Mouse (Mus musculus) neural tube, embryonic 13.5 days (tissue): Measurements from ENCODE around the gene Epb41l2. TPM values are rescaled to one million over a fixed set of nuclear protein-coding genes. Genes with fewer than 3 reads are reported as not detected.
A peak's percentile ranks its signal among the peaks of the same experiment; 100 is the strongest.

Experiments
- ATAC-seq: fragments of 200-750 bp; cut with Nextera tagmentation; 2 replicates; pipeline ENCODE4 v1.8.0; 2017; ENCODE audit warnings: low read depth, mild to moderate bottlenecking, moderate TSS enrichment, moderate library complexity
- H3K27ac ChIP-seq: fragments of 300-500 bp; sonication (generic); replicated peaks from 2 replicates; pipeline ENCODE4 v1.5.1; 2015; ENCODE audit warnings: moderate library complexity, mild to moderate bottlenecking, inconsistent platforms
- H3K27me3 ChIP-seq: fragments of 300-500 bp; sonication (generic); 2 replicates; pipeline ENCODE4 v1.6.1; 2015; ENCODE audit warnings: mild to moderate bottlenecking, inconsistent platforms
- H3K36me3 ChIP-seq: fragments of 300-500 bp; sonication (generic); 2 replicates; pipeline ENCODE4 v1.6.1; 2015; ENCODE audit warnings: mild to moderate bottlenecking, inconsistent platforms
- H3K4me1 ChIP-seq: fragments of 300-500 bp; sonication (generic); replicated peaks from 2 replicates; pipeline ENCODE4 v1.6.1; 2015; ENCODE audit warnings: inconsistent platforms
- H3K4me2 ChIP-seq: fragments of 300-500 bp; sonication (generic); 2 replicates; pipeline ENCODE4 v1.6.1; 2015; ENCODE audit warnings: inconsistent platforms, mild to moderate bottlenecking, moderate library complexity
- H3K4me3 ChIP-seq: fragments of 300-500 bp; sonication (generic); 2 replicates; pipeline ENCODE4 v1.5.1; 2015; ENCODE audit warnings: mild to moderate bottlenecking, inconsistent platforms
- H3K9ac ChIP-seq: fragments of 300-500 bp; sonication (generic); 2 replicates; pipeline ENCODE4 v1.6.1; 2015; ENCODE audit warnings: moderate library complexity, mild to moderate bottlenecking, inconsistent platforms
- H3K9me3 ChIP-seq: fragments of 300-500 bp; sonication (generic); 2 replicates; pipeline ENCODE4 v1.6.1; 2016; ENCODE audit warnings: inconsistent platforms
- WGBS: fragments of 180-500 bp; shearing (Covaris S2); methylation state at CpG from one replicate; pipeline ENCODE4 v1.1.7; 2015; 5-methylcytosine and 5-hydroxymethylcytosine counted together
- polyA plus RNA-seq: library from polyadenylated mRNA; unstranded; fragments of >200 nt; fragmentation: Nextera tagmentation; extraction: Ambion mirVana; gene quantifications from 2 replicates; pipeline ENCODE4 v1.2.1, GENCODE M21; 2015

Gene Epb41l2
- polyA plus RNA-seq, 1 experiment from 2014 or later, result 29.1 TPM

- Histone ChIP-seq H3K4me1 (no peaks in the 10 kb centered on the region), H3K4me2 (no peak overlapping the region), H3K9ac (no peak overlapping the region), H3K4me3 (no peak overlapping the region), H3K27ac (no peak overlapping the region), H3K36me3 (no peaks in the 10 kb centered on the region), H3K9me3 (no peaks in the 10 kb centered on the region), H3K27me3 (no peaks in the 10 kb centered on the region)
- 91% methylated on average over 3 of the region's 3 CpGs for WGBS
- no peak for ATAC-seq
Measured at GRCm38 (mm10) chr10:25479716-25480115, 120.1 kb downstream of the Epb41l2 start.

GRCm38 (mm10) chr10:25482791-25483190, 123.2 kb downstream of the Epb41l2 start:
- H3K27me3 ChIP-seq, result no peaks in the 10 kb centered on the region
- 56% methylated on average over 5 of the region's 5 CpGs for WGBS
- H3K4me3 ChIP-seq, result no peak overlapping the region
- H3K27ac ChIP-seq, result no peak overlapping the region
- no peaks in the 10 kb centered on the region for H3K36me3 ChIP-seq
- ATAC-seq, result no peak
- H3K4me2 ChIP-seq, result no peak overlapping the region
- no peak overlapping the region for H3K9ac ChIP-seq
- H3K9me3 ChIP-seq, result no peaks in the 10 kb centered on the region
- H3K4me1 ChIP-seq, result no peaks in the 10 kb centered on the region

DNA sequence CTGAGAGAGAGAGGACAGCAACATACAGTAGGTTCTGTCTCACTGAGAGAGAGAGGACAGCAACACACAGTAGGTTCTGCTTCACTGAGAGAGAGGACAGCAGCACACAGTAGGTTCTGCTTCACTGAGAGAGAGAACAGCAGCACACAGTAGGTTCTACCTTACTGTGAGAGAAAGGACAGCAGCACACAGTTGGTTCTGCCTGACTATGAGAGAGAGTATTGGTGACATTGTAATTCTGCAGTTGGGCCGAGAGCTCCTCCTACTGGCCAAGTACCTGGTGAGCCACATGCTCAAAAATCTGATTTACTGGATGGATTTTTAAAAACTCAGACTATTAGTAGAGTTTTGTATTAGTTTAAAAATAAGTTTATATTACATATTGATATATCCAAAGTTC, 128.9 kb downstream of the Epb41l2 start:
- peak; percentile 69; the same call in 1 of the 2 replicates for ATAC-seq
- Histone ChIP-seq H3K9me3 (no peaks in the 10 kb centered on the region), H3K4me1 (no peaks in the 10 kb centered on the region), H3K27ac (no peak overlapping the region), H3K9ac (no peak overlapping the region), H3K36me3 (no peaks in the 10 kb centered on the region), H3K27me3 (no peaks in the 10 kb centered on the region), H3K4me3 (no peak overlapping the region), H3K4me2 (no peak overlapping the region)
- 19% methylated on average over 1 of the region's 1 CpGs for WGBS

GRCm38 (mm10) chr10:25499323-25500071, 139.9 kb downstream of the Epb41l2 start:
- Histone ChIP-seq H3K9ac (0 out of 2 replicates have a peak overlapping the region, but pooled peaks have one; percentile 31), H3K27me3 (no peaks in the 10 kb centered on the region), H3K4me3 (no peak overlapping the region), H3K9me3 (no peaks in the 10 kb centered on the region), H3K4me2 (no peak overlapping the region), H3K4me1 (no peaks in the 10 kb centered on the region), H3K27ac (no peak overlapping the region), H3K36me3 (no peaks in the 10 kb centered on the region)
- 54% methylated on average over 10 of the region's 10 CpGs for WGBS
- ATAC-seq, result peak; percentile 53; the same call in 1 of the 2 replicates

DNA sequence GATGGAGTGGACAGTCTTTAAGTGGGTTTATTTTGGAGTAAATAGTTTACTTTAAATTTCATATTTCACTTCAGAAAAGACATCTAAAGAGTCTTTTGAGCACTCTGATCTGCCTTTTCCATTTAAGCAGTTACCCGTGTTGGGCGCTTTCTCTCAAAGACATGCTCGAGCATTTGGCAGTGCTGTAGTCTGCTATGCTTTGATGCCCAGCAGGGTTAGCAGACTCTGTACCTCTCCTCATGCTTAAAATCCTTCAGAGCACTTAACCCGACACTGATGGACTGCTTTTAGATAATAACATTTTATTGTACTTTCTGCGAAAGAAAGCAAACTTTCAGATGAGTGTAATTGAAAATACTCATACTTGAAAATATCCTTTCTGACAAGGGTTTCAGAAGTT, 143.7 kb downstream of the Epb41l2 start:
- Histone ChIP-seq H3K36me3 (0 out of 2 replicates have a peak, but pooled peaks cover 7% of the 10 kb centered on the region), H3K27ac (no peak overlapping the region), H3K9ac (no peak overlapping the region), H3K4me1 (no peaks in the 10 kb centered on the region), H3K9me3 (no peaks in the 10 kb centered on the region), H3K4me2 (no peak overlapping the region), H3K4me3 (no peak overlapping the region), H3K27me3 (no peaks in the 10 kb centered on the region)
- WGBS, result 92% methylated on average over 5 of the region's 5 CpGs
- no peak for ATAC-seq

DNA sequence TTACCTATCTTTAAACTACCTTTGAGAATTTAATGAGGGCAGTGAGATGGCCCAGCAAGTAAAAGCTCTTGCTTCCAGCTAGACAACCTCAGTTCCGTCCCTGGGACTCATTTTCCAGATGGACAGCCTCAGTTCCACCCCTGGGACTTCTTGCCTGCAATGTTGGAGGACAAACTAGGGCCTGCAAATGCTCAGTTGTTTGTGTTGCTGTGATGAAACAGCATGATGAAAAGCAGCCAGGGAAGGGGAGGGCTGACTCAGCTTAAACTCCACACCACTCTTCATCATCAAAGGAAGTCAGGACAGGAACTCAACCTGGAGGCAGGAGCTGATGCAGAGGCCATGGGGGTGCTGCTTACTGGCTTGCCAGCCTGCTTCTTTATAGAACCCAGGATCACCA, 154.2 kb downstream of the Epb41l2 start:
- Histone ChIP-seq H3K27ac (no peak overlapping the region), H3K4me3 (no peak overlapping the region), H3K36me3 (0 out of 2 replicates have a peak, but pooled peaks cover 10% of the 10 kb centered on the region), H3K4me1 (no peaks in the 10 kb centered on the region), H3K27me3 (no peaks in the 10 kb centered on the region), H3K9me3 (no peaks in the 10 kb centered on the region), H3K4me2 (no peak overlapping the region), H3K9ac (no peak overlapping the region)
- no peak for ATAC-seq
- WGBS, result 66% methylated on average over 1 of the region's 1 CpGs

DNA sequence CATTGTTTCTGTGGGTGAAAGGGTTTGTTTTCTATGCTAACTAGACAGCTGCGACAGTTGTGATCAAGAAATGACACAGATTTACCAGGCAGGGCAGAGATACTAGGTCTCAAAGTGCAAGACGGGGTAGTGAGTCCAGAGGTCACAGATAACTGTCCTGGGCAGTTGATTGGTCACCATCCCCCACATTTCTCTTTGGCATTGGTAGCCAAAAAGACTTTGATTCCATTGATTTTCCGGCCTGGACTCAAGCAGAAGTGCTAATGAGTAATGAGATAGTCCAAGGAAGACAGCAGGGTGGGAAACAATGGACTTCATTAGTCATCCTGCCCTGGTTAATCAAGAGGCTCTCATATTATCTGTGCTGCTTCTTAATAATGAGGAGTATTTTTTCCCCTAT, 160.4 kb downstream of the Epb41l2 start:
- Histone ChIP-seq H3K4me2 (no peak overlapping the region), H3K9me3 (no peaks in the 10 kb centered on the region), H3K4me3 (no peak overlapping the region), H3K36me3 (0 out of 2 replicates have a peak, but pooled peaks cover 10% of the 10 kb centered on the region), H3K27ac (no peak overlapping the region), H3K4me1 (no peaks in the 10 kb centered on the region), H3K9ac (no peak overlapping the region), H3K27me3 (no peaks in the 10 kb centered on the region)
- 62% methylated on average over 3 of the region's 3 CpGs for WGBS
- ATAC-seq, result no peak

DNA sequence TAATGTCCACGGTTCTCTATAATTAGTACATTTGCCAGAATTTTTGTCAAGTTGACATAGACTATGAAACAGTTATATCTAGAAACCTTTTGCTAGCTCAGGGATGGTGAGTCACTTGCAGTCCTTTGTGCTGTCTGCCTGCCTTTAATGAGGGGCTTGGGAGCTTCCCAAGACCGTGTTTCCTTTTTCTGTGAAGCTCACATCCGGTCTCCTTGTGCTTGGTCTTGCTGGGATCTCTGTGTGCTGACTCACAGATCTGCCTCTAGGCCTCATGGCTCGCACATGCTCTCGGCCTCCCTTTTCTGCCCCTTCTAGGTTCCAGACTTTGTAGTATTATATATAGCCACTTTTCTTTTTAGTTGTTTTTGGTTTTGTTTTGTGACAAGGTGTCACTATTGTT, 160.8 kb downstream of the Epb41l2 start:
- Histone ChIP-seq H3K4me1 (no peaks in the 10 kb centered on the region), H3K9me3 (no peaks in the 10 kb centered on the region), H3K9ac (no peak overlapping the region), H3K4me2 (no peak overlapping the region), H3K27me3 (no peaks in the 10 kb centered on the region), H3K27ac (no peak overlapping the region), H3K36me3 (0 out of 2 replicates have a peak, but pooled peaks cover 6% of the 10 kb centered on the region), H3K4me3 (no peak overlapping the region)
- 89% methylated on average over 5 of the region's 5 CpGs for WGBS
- ATAC-seq, result no peak

GRCm38 (mm10) chr10:25523727-25524126, 164.1 kb downstream of the Epb41l2 start:
- H3K9me3 ChIP-seq, result no peaks in the 10 kb centered on the region
- no peak overlapping the region for H3K9ac ChIP-seq
- no peaks in the 10 kb centered on the region for H3K4me1 ChIP-seq
- H3K27me3 ChIP-seq, result no peaks in the 10 kb centered on the region
- no peak for ATAC-seq
- no peak overlapping the region for H3K27ac ChIP-seq
- no peaks in the 10 kb centered on the region for H3K36me3 ChIP-seq
- H3K4me3 ChIP-seq, result no peak overlapping the region
- H3K4me2 ChIP-seq, result no peak overlapping the region
- WGBS, result 87% methylated on average over 8 of the region's 8 CpGs

GRCm38 (mm10) chr10:25526156-25526555, 166.6 kb downstream of the Epb41l2 start:
- H3K4me3 ChIP-seq, result no peak overlapping the region
- H3K27me3 ChIP-seq, result no peaks in the 10 kb centered on the region
- no peak overlapping the region for H3K9ac ChIP-seq
- H3K9me3 ChIP-seq, result no peaks in the 10 kb centered on the region
- 73% methylated on average over 4 of the region's 4 CpGs for WGBS
- no peak overlapping the region for H3K27ac ChIP-seq
- peaks cover under 1% of the 10 kb centered on the region; the same call in 1 of the 2 replicates for H3K4me1 ChIP-seq
- ATAC-seq, result no peak
- no peak overlapping the region for H3K4me2 ChIP-seq
- H3K36me3 ChIP-seq, result no peaks in the 10 kb centered on the region

DNA sequence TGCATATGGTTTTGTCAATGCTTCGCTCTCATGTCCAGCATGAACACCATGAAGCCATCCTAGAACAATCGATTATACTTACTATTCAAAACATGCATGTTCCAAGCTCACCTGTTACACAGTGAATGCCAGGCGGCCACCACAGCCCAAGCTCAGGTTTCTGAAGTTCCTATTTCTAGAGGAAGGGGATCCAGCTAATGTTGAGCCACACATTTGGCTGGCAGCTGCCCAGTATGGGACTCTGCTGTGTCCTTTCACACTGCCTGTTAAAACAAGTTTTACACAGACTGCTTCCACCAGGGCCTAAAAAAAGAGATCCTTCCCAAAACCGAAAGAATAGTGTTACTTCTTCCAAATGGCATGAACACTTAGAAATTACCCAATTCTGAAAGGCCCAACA, 167.0 kb downstream of the Epb41l2 start:
- H3K4me2 ChIP-seq, result no peak overlapping the region
- 92% methylated on average over 4 of the region's 4 CpGs for WGBS
- H3K9ac ChIP-seq, result no peak overlapping the region

GRCm38 (mm10) chr10:25527126-25527525, 167.5 kb downstream of the Epb41l2 start:
- Histone ChIP-seq H3K27me3 (no peaks in the 10 kb centered on the region), H3K4me2 (no peak overlapping the region), H3K4me3 (no peak overlapping the region), H3K9me3 (no peaks in the 10 kb centered on the region), H3K4me1 (peaks cover 9% of the 10 kb centered on the region; the same call in 1 of the 2 replicates), H3K27ac (no peak overlapping the region), H3K9ac (no peak overlapping the region), H3K36me3 (no peaks in the 10 kb centered on the region)
- no peak for ATAC-seq
- WGBS, result 85% methylated on average over 3 of the region's 3 CpGs

More for the DNA sequence above, 167.0 kb downstream of the Epb41l2 start:
- Histone ChIP-seq H3K27ac (no peak overlapping the region), H3K27me3 (no peaks in the 10 kb centered on the region), H3K4me3 (no peak overlapping the region), H3K36me3 (no peaks in the 10 kb centered on the region), H3K4me1 (peaks cover 5% of the 10 kb centered on the region; the same call in 1 of the 2 replicates), H3K9me3 (no peaks in the 10 kb centered on the region)
- no peak for ATAC-seq

DNA sequence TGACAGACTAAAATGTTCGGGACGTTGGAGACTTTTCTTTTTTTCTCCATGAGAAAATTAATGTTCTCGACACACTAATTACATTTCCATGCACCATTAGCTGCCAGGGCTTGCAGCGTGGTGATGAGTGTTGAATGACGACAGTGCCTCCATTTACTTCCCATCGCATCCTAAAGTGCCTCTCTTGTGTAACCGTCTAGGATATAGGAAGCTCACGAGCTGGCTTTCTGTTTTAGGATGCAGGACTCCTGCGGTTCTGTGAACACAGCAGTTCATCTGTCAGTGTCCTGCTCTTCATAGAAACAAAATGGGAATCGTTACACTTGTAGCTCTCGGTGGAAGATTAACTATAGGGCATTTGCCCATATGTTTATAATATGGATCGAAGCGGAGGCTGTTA, 171.7 kb downstream of the Epb41l2 start:
- H3K4me3 ChIP-seq, result no peak overlapping the region
- H3K36me3 ChIP-seq, result no peaks in the 10 kb centered on the region
- H3K27me3 ChIP-seq, result no peaks in the 10 kb centered on the region
- 42% methylated on average over 13 of the region's 13 CpGs for WGBS
- no peak overlapping the region for H3K4me2 ChIP-seq
- H3K27ac ChIP-seq, result no peak overlapping the region
- no peaks in the 10 kb centered on the region for H3K9me3 ChIP-seq
- peaks cover 9% of the 10 kb centered on the region; the same call in 1 of the 2 replicates for H3K4me1 ChIP-seq
- no peak overlapping the region for H3K9ac ChIP-seq
- no peak for ATAC-seq
